Mouse (Mus musculus) embryonic facial prominence, embryonic 12.5 days (tissue): ENCODE results near the gene Gm42417. TPM values are rescaled to one million over a fixed set of nuclear protein-coding genes. Genes with fewer than 3 reads are reported as not detected.

Experiments used
- ATAC-seq: fragments of 200-750 bp; cut with Nextera tagmentation; 2 replicates; pipeline ENCODE4 v1.8.0; 2017; ENCODE audit not compliant: insufficient number of reproducible peaks, insufficient read depth, low FRiP score, low TSS enrichment
- H3K27ac ChIP-seq: fragments of 300-500 bp; sonication (generic); 2 replicates; pipeline ENCODE4 v1.5.1; 2016; ENCODE audit warnings: mild to moderate bottlenecking
- H3K27me3 ChIP-seq: fragments of 300-500 bp; sonication (generic); 2 replicates; pipeline ENCODE4 v1.6.1; 2016; ENCODE audit warnings: mild to moderate bottlenecking, moderate library complexity
- H3K36me3 ChIP-seq: fragments of 300-500 bp; sonication (generic); 2 replicates; pipeline ENCODE4 v1.6.1; 2016; ENCODE audit warnings: mild to moderate bottlenecking
- H3K4me1 ChIP-seq: fragments of 300-500 bp; sonication (generic); 2 replicates; pipeline ENCODE4 v1.6.1; 2016
- H3K4me2 ChIP-seq: fragments of 300-500 bp; sonication (generic); replicated peaks from 2 replicates; pipeline ENCODE4 v1.6.1; 2016; ENCODE audit warnings: mild to moderate bottlenecking, moderate library complexity
- H3K4me3 ChIP-seq: fragments of 300-500 bp; sonication (generic); 2 replicates; pipeline ENCODE4 v1.5.1; 2016; ENCODE audit warnings: mild to moderate bottlenecking
- H3K9ac ChIP-seq: fragments of 300-500 bp; sonication (generic); 2 replicates; pipeline ENCODE4 v1.6.1; 2016; ENCODE audit warnings: mild to moderate bottlenecking, moderate library complexity
- H3K9me3 ChIP-seq: fragments of 300-500 bp; sonication (generic); 2 replicates; pipeline ENCODE4 v1.6.1; 2016; ENCODE audit warnings: mild to moderate bottlenecking, moderate library complexity
- WGBS: fragments of 180-500 bp; shearing (Covaris S2); methylation state at CpG from one replicate; pipeline ENCODE4 v1.1.7; 2016; 5-methylcytosine and 5-hydroxymethylcytosine counted together
- polyA plus RNA-seq: library from polyadenylated mRNA; unstranded; fragments of >200 nt; fragmentation: Nextera tagmentation; extraction: Ambion mirVana; gene quantifications from 2 replicates; pipeline ENCODE4 v1.2.1, GENCODE M21; 2016

Gm42417 gene
- polyA plus RNA-seq, 1 experiment from 2014 or later = 0.49 TPM

DNA sequence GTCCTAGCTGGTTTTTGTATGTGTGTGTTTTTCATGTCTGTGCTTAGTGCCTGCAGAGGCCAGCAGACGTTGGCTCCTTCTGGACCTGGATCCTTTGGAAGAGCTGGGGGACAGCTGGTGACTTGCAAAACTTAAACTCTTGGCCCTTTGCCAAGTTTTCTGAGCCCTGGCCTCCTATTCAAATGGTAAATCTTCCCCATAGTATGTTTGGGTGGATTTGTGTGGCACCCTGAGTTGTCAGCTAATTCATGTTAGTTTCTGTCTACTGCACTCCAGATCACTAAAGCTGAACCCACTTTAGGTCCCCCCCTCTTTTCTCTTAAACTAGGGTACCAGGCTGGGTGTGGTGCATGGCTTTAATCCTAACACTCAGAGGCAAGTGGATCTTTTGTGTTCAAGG lies 10.9 kb downstream of the Gm42417 start:
- Histone ChIP-seq H3K36me3 (peaks cover 39% of the 10 kb centered on the region), H3K27ac (0 out of 2 replicates have a peak overlapping the region, but pooled peaks have one; percentile 7)
- ATAC-seq = no peak

GRCm38 (mm10) chr1:36526903-36527302 lies 12.3 kb downstream of the Gm42417 start:
- Histone ChIP-seq H3K27me3 (no peaks in the 10 kb centered on the region), H3K9ac (no peak overlapping the region), H3K4me3 (no peak overlapping the region), H3K4me1 (no peaks in the 10 kb centered on the region), H3K27ac (no peak overlapping the region), H3K36me3 (peaks cover 48% of the 10 kb centered on the region), H3K9me3 (no peaks in the 10 kb centered on the region), H3K4me2 (no peak overlapping the region)
- 90% methylated on average over 10 of the region's 10 CpGs for WGBS
- no peak for ATAC-seq

More for the DNA sequence above, 10.9 kb downstream of the Gm42417 start:
- Histone ChIP-seq H3K4me2 (no peak overlapping the region), H3K4me1 (no peaks in the 10 kb centered on the region), H3K9ac (no peak overlapping the region), H3K27me3 (no peaks in the 10 kb centered on the region), H3K4me3 (no peak overlapping the region), H3K9me3 (no peaks in the 10 kb centered on the region)
- 29% methylated on average over 1 of the region's 1 CpGs for WGBS

DNA sequence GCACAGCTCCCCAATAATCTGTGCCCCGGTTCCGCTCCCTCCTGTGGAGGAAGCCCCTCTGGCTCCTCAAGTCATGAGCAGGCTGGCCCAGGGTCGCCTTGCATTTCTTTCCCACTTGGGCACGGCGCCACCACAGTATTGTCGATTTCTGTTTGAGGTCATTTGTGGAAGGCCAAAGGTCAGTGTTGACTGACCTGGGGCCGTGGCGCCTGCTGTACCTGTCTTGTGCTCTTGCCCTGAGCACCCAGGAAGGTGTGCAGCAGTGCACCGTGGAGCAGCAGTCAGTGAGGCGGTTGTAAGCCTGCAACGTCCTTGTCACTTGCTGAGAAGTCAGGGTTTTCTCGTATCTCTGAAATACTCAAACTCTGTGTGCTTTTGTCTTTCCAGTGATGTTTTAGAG lies 13.5 kb downstream of the Gm42417 start:
- H3K9ac ChIP-seq = no peak overlapping the region
- H3K27ac ChIP-seq = no peak overlapping the region
- peaks cover 54% of the 10 kb centered on the region for H3K36me3 ChIP-seq
- no peak overlapping the region for H3K4me2 ChIP-seq
- H3K27me3 ChIP-seq = no peaks in the 10 kb centered on the region
- WGBS = 85% methylated on average over 12 of the region's 12 CpGs
- no peaks in the 10 kb centered on the region for H3K9me3 ChIP-seq
- no peak for ATAC-seq
- no peaks in the 10 kb centered on the region for H3K4me1 ChIP-seq
- H3K4me3 ChIP-seq = no peak overlapping the region

GRCm38 (mm10) chr1:36524058-36524457 lies 15.2 kb downstream of the Gm42417 start:
- no peak for ATAC-seq
- Histone ChIP-seq H3K4me2 (no peak overlapping the region), H3K36me3 (peaks cover 68% of the 10 kb centered on the region), H3K27ac (no peak overlapping the region), H3K9me3 (no peaks in the 10 kb centered on the region), H3K27me3 (no peaks in the 10 kb centered on the region), H3K4me1 (no peaks in the 10 kb centered on the region), H3K9ac (no peak overlapping the region), H3K4me3 (no peak overlapping the region)
- WGBS = 92% methylated on average over 5 of the region's 5 CpGs

DNA sequence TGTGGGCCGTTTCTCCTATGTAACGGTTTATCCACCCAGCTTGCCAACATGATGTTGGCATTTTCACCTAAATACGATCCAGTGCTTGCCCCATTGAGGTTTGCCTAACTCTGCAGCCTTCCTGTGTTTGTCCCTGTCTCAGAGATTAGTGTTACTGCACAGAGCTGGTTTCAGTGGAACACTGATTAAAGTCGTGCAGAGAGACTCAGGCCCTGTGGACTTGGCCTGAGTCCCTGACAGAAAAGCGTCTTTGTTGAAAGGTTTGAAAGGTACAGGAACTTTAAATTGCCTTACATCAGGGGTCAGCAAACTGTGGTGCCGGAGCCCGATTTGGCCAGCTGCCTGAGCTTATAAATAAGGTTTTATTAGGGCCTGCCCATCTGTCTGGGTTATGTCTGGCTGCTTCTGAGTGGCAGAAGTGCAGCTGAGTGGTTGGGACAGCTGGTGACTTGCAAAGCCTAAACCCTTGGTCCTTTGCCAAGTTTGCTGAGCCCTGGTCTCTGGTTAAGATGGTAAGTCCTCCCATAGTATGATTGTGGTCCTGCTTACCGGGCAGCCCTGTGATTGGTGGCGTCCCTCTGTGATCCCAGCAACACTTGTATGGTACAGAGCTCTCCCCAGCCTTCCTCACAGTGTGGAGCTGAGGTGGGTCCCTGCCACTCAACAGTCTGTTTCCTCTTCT lies 15.8 kb downstream of the Gm42417 start:
- Histone ChIP-seq H3K4me2 (no peak overlapping the region), H3K4me1 (no peaks in the 10 kb centered on the region), H3K27ac (no peak overlapping the region; the same call in 1 of the 2 replicates), H3K27me3 (no peaks in the 10 kb centered on the region), H3K9ac (no peak overlapping the region), H3K9me3 (no peaks in the 10 kb centered on the region), H3K36me3 (peaks cover 71% of the 10 kb centered on the region), H3K4me3 (no peak overlapping the region)
- WGBS = 84% methylated on average over 9 of the region's 9 CpGs
- no peak for ATAC-seq

GRCm38 (mm10) chr1:36522210-36522609 lies 17.0 kb downstream of the Gm42417 start:
- H3K9me3 ChIP-seq = no peaks in the 10 kb centered on the region
- H3K4me2 ChIP-seq = no peak overlapping the region
- no peak overlapping the region for H3K27ac ChIP-seq
- no peaks in the 10 kb centered on the region for H3K4me1 ChIP-seq
- H3K4me3 ChIP-seq = no peak overlapping the region
- WGBS = 92% methylated on average over 7 of the region's 7 CpGs
- H3K36me3 ChIP-seq = peaks cover 75% of the 10 kb centered on the region
- no peak for ATAC-seq
- H3K27me3 ChIP-seq = no peaks in the 10 kb centered on the region
- no peak overlapping the region for H3K9ac ChIP-seq

- Histone ChIP-seq H3K4me2 (no peak overlapping the region), H3K27me3 (no peaks in the 10 kb centered on the region), H3K36me3 (peaks cover 61% of the 10 kb centered on the region), H3K9me3 (no peaks in the 10 kb centered on the region), H3K9ac (no peak overlapping the region), H3K4me3 (no peak overlapping the region), H3K4me1 (peaks cover 8% of the 10 kb centered on the region), H3K27ac (no peak overlapping the region)
- WGBS = 83% methylated on average over 11 of the region's 11 CpGs
- ATAC-seq = no peak
Observed at GRCm38 (mm10) chr1:36519626-36520025, 19.6 kb downstream of the Gm42417 start.

DNA sequence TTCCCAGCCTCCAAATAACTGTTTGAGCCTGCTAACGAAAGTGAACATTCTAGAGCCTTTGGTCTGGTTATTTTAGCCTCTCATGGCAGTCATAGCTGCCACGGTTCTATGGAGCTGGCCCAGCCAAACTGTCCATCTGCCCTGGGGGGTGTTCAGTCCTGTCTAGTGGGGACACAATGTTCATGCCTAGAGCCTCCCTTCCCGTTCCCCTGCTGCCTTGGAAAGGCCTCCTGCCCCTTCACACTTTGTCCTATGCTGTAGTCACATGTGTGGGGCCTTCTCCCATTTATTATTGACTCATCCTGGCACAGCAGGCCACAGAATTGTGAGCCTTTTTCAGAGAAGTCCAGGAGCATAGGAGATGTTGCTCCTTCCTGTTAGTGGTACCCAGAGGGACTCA lies 21.0 kb downstream of the Gm42417 start:
- H3K27ac ChIP-seq = no peak overlapping the region
- ATAC-seq = no peak
- peaks cover 18% of the 10 kb centered on the region for H3K4me1 ChIP-seq
- H3K9me3 ChIP-seq = no peaks in the 10 kb centered on the region
- no peak overlapping the region for H3K4me3 ChIP-seq
- H3K4me2 ChIP-seq = no peak overlapping the region
- H3K36me3 ChIP-seq = peaks cover 52% of the 10 kb centered on the region
- no peak overlapping the region for H3K9ac ChIP-seq
- no peaks in the 10 kb centered on the region for H3K27me3 ChIP-seq
- WGBS = 82% methylated on average over 3 of the region's 3 CpGs

GRCm38 (mm10) chr1:36513718-36514117 lies 25.5 kb downstream of the Gm42417 start:
- WGBS = 38% methylated on average over 2 of the region's 2 CpGs
- H3K9me3 ChIP-seq = no peaks in the 10 kb centered on the region
- no peaks in the 10 kb centered on the region for H3K27me3 ChIP-seq
- no peak overlapping the region for H3K27ac ChIP-seq
- H3K9ac ChIP-seq = no peak overlapping the region
- peak overlapping the region; percentile 84 for H3K4me2 ChIP-seq
- H3K4me1 ChIP-seq = peaks cover 19% of the 10 kb centered on the region
- 0 out of 2 replicates have a peak, but pooled peaks cover 15% of the 10 kb centered on the region for H3K36me3 ChIP-seq
- ATAC-seq = no peak
- peak overlapping the region; percentile 94 for H3K4me3 ChIP-seq

- Histone ChIP-seq H3K9ac (peak overlapping the region; percentile 87), H3K4me2 (peak overlapping the region; percentile 84), H3K27me3 (no peaks in the 10 kb centered on the region), H3K9me3 (no peaks in the 10 kb centered on the region), H3K4me3 (peak overlapping the region; percentile 94), H3K27ac (no peak overlapping the region), H3K4me1 (peaks cover 19% of the 10 kb centered on the region), H3K36me3 (0 out of 2 replicates have a peak, but pooled peaks cover 15% of the 10 kb centered on the region)
- no peak for ATAC-seq
- WGBS = 5% methylated on average over 1 of the region's 1 CpGs
Observed at GRCm38 (mm10) chr1:36513310-36513709, 25.9 kb downstream of the Gm42417 start.

DNA sequence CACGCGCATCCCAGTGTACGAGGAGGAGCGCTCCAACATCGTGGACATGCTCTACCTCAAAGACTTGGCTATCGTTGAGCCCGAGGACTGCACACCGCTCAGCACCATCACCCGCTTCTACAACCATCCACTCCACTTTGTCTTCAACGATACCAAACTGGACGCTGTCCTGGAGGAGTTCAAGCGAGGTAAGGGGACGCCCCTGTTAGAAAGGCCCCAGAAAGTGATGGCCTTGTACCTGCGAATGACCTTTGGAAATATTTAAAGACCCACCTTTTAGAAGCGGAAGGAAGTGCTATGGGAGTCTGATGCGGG lies 26.3 kb downstream of the Gm42417 start:
- Histone ChIP-seq H3K9ac (peak overlapping the region; percentile 87), H3K27ac (no peak overlapping the region), H3K9me3 (no peaks in the 10 kb centered on the region), H3K4me1 (peaks cover 19% of the 10 kb centered on the region), H3K4me2 (peak overlapping the region; percentile 84), H3K27me3 (no peaks in the 10 kb centered on the region), H3K4me3 (peak overlapping the region; percentile 94), H3K36me3 (0 out of 2 replicates have a peak, but pooled peaks cover 16% of the 10 kb centered on the region)
- ATAC-seq = no peak
- WGBS = 1% methylated on average over 16 of the region's 16 CpGs

DNA sequence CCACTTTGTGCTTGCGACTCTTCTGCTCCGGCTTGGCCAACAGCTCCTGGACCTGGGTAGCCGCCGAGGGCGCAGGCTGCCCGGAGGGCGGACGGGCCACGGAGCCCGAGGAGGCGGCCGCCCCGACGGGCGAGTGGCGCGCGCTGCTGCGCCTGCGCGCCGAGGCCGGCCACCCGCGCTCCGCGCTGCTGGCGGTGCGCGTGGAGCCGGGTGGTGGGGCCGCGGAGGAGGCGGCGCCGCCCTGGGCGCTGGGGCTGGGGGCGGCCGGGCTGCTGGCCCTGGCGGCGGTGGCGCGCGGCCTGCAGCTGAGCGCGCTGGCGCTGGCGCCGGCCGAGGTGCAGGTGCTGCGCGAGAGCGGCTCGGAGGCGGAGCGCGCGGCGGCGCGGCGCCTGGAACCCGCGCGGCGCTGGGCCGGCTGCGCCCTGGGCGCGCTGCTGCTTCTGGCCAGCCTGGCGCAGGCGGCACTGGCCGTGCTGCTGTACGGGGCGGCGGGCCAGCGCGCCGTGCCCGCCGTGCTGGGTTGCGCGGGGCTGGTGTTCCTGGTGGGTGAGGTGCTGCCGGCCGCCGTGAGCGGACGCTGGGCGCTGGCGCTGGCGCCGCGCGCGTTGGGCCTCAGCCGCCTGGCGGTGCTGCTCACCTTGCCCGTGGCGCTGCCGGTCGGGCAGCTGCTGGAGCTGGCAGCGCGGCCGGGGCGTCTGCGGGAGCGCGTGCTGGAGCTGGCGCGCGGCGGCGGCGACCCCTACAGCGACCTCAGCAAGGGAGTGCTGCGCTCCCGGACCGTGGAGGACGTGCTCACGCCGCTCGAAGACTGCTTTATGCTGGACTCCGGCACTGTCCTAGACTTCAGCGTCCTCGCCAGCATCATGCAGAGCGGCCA lies 26.9 kb downstream of the Gm42417 start:
- peak overlapping the region; percentile 84 for H3K4me2 ChIP-seq
- WGBS = under 1% methylated on average over 120 of the region's 126 CpGs
- H3K27me3 ChIP-seq = no peaks in the 10 kb centered on the region
- peak; percentile 69 for ATAC-seq
- peaks cover 19% of the 10 kb centered on the region; the same call in 1 of the 2 replicates for H3K36me3 ChIP-seq
- peak overlapping the region; percentile 87 for H3K9ac ChIP-seq
- H3K4me3 ChIP-seq = peak overlapping the region; percentile 94
- peaks cover 19% of the 10 kb centered on the region for H3K4me1 ChIP-seq
- H3K27ac ChIP-seq = peak overlapping the region; percentile 99
- H3K9me3 ChIP-seq = no peaks in the 10 kb centered on the region
